Mouse (Mus musculus) heart, embryonic 13.5 days (tissue): ENCODE measurements around the gene Slc25a3. TPM values are rescaled to one million over a fixed set of nuclear protein-coding genes. Genes with fewer than 3 reads are reported as not detected.

Source experiments
- ATAC-seq: fragments of 200-750 bp; cut with Nextera tagmentation; 2 replicates; pipeline ENCODE4 v1.8.0; 2017; ENCODE audit warnings: moderate TSS enrichment; ENCODE audit not compliant: insufficient number of reproducible peaks, low FRiP score, low TSS enrichment; ENCODE audit errors: extremely low read depth
- H3K27ac ChIP-seq: fragments of 300-500 bp; sonication (generic); replicated peaks from 2 replicates; pipeline ENCODE4 v1.5.1; 2015; ENCODE audit warnings: moderate library complexity, mild to moderate bottlenecking, inconsistent platforms
- H3K27me3 ChIP-seq: fragments of 300-500 bp; sonication (generic); replicated peaks from 2 replicates; pipeline ENCODE4 v1.6.1; 2015; ENCODE audit warnings: mild to moderate bottlenecking, inconsistent platforms
- H3K36me3 ChIP-seq: fragments of 300-500 bp; sonication (generic); 2 replicates; pipeline ENCODE4 v1.6.1; 2015; ENCODE audit warnings: mild to moderate bottlenecking, inconsistent platforms
- H3K4me1 ChIP-seq: fragments of 300-500 bp; sonication (generic); 2 replicates; pipeline ENCODE4 v1.6.1; 2015; ENCODE audit warnings: inconsistent platforms
- H3K4me2 ChIP-seq: fragments of 300-500 bp; sonication (generic); 2 replicates; pipeline ENCODE4 v1.6.1; 2015; ENCODE audit warnings: inconsistent platforms, mild to moderate bottlenecking, moderate library complexity
- H3K4me3 ChIP-seq: fragments of 300-500 bp; sonication (generic); 2 replicates; pipeline ENCODE4 v1.5.1; 2015; ENCODE audit warnings: moderate library complexity, mild to moderate bottlenecking, inconsistent platforms
- H3K9ac ChIP-seq: fragments of 300-500 bp; sonication (generic); 2 replicates; pipeline ENCODE4 v1.6.1; 2015; ENCODE audit warnings: inconsistent platforms, mild to moderate bottlenecking, moderate library complexity
- H3K9me3 ChIP-seq: fragments of 300-500 bp; sonication (generic); 2 replicates; pipeline ENCODE4 v1.6.1; 2016; ENCODE audit warnings: inconsistent platforms
- WGBS: fragments of 180-500 bp; shearing (Covaris S2); methylation state at CpG from one replicate; pipeline ENCODE4 v1.1.7; 2015; ENCODE audit warnings: mixed read lengths; 5-methylcytosine and 5-hydroxymethylcytosine counted together
- polyA plus RNA-seq: library from polyadenylated mRNA; unstranded; fragments of >200 nt; fragmentation: Nextera tagmentation; extraction: Ambion mirVana; gene quantifications from 2 replicates; pipeline ENCODE4 v1.2.1, GENCODE M21; 2015

Slc25a3 gene
- polyA plus RNA-seq, 1 experiment from 2014 or later = 801 TPM

DNA sequence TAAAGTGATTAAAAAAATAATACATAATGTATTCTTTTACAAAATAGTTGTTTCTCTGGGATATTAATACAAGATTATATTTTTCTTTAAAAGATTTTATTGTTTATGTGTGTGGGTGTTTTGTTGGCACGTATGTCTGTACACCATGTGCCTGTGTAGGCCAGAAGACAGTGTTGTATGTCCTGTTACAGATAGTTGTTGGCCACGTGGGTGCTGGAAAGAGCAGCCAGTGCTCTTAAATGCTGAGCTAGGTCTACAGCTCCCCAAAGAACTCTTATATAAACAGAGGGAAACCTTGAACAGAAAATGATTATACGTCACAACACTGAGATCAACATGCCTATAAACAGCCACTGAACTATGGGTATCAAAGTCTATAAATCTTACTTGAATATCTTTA is 40.6 kb upstream of the Slc25a3 start:
- H3K27me3 ChIP-seq = no peaks in the 10 kb centered on the region
- 72% methylated on average over 3 of the region's 3 CpGs for WGBS

DNA sequence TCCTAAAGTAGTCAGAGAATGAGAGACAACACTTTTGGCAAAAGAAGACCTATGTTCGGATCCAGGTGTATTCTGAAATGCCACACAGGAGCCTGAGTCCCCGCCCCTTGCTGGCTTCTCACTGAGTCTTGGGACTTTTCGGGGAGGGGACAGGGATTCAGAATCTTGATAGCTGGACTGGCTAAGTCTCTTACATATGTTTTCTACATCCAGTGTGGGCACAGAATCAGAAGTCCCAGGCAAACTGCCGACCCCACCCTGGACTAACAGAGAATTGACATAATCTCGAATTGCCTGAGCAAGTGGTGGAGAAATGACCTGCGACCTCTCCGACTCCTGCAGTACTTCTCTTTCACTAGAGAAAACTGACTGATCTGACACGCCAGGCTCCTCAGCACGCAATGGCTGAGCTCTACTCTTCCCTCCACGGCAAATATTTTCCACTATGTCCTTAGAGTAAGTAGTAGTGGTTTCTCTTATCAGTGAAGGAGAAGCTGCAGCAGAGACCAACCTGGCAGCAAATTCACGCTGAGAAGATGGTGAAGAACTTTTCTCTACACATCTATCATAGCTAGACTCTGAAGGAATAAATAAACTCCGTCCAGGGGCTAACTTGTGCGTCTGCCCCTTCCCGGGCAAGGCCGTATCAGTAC is 38.8 kb upstream of the Slc25a3 start:
- Histone ChIP-seq H3K27ac (0 out of 2 replicates have a peak overlapping the region, but pooled peaks have one; percentile 33), H3K4me2 (no peak overlapping the region), H3K9me3 (no peaks in the 10 kb centered on the region), H3K4me3 (no peak overlapping the region), H3K36me3 (peaks cover 82% of the 10 kb centered on the region), H3K4me1 (peaks cover 27% of the 10 kb centered on the region), H3K9ac (no peak overlapping the region), H3K27me3 (no peaks in the 10 kb centered on the region)
- ATAC-seq = no peak
- WGBS = 84% methylated on average over 15 of the region's 15 CpGs

More for the DNA sequence above, 40.6 kb upstream of the Slc25a3 start:
- Histone ChIP-seq H3K9ac (no peak overlapping the region), H3K4me1 (peaks cover 41% of the 10 kb centered on the region), H3K36me3 (peaks cover 73% of the 10 kb centered on the region), H3K27ac (no peak overlapping the region), H3K4me3 (no peak overlapping the region), H3K9me3 (no peaks in the 10 kb centered on the region), H3K4me2 (no peak overlapping the region)
- no peak for ATAC-seq

GRCm38 (mm10) chr10:91162077-91162476 is 38.2 kb upstream of the Slc25a3 start:
- no peak overlapping the region for H3K9ac ChIP-seq
- no peaks in the 10 kb centered on the region for H3K27me3 ChIP-seq
- no peak overlapping the region for H3K27ac ChIP-seq
- H3K9me3 ChIP-seq = no peaks in the 10 kb centered on the region
- no peak for ATAC-seq
- WGBS = 64% methylated on average over 11 of the region's 11 CpGs
- H3K4me2 ChIP-seq = no peak overlapping the region
- H3K4me1 ChIP-seq = peaks cover 21% of the 10 kb centered on the region
- no peak overlapping the region for H3K4me3 ChIP-seq
- H3K36me3 ChIP-seq = peaks cover 87% of the 10 kb centered on the region

- WGBS = 87% methylated on average over 5 of the region's 5 CpGs
- Histone ChIP-seq H3K4me3 (no peak overlapping the region), H3K9me3 (no peaks in the 10 kb centered on the region), H3K4me1 (peaks cover 15% of the 10 kb centered on the region), H3K27me3 (no peaks in the 10 kb centered on the region), H3K36me3 (peaks cover 94% of the 10 kb centered on the region), H3K4me2 (no peak overlapping the region), H3K27ac (no peak overlapping the region), H3K9ac (no peak overlapping the region)
- ATAC-seq = no peak
These were observed 37.1 kb upstream of the Slc25a3 start for GRCm38 (mm10) chr10:91161006-91161405.

- ATAC-seq = no peak
- WGBS = 75% methylated on average over 8 of the region's 8 CpGs
These were observed 34.6 kb upstream of the Slc25a3 start for GRCm38 (mm10) chr10:91158442-91158841.

GRCm38 (mm10) chr10:91156338-91156737 is 32.5 kb upstream of the Slc25a3 start:
- 68% methylated on average over 6 of the region's 6 CpGs for WGBS
- Histone ChIP-seq H3K9me3 (no peaks in the 10 kb centered on the region), H3K9ac (no peak overlapping the region), H3K36me3 (peaks cover 97% of the 10 kb centered on the region), H3K4me3 (no peak overlapping the region), H3K27ac (0 out of 2 replicates have a peak overlapping the region, but pooled peaks have one; percentile 24), H3K27me3 (no peaks in the 10 kb centered on the region), H3K4me1 (peaks cover 13% of the 10 kb centered on the region), H3K4me2 (no peak overlapping the region)
- ATAC-seq = no peak

More at GRCm38 (mm10) chr10:91158442-91158841, 34.6 kb upstream of the Slc25a3 start:
- H3K4me1 ChIP-seq = peaks cover 13% of the 10 kb centered on the region
- no peak overlapping the region for H3K4me3 ChIP-seq
- no peaks in the 10 kb centered on the region for H3K27me3 ChIP-seq
- peaks cover 99% of the 10 kb centered on the region for H3K36me3 ChIP-seq
- 0 out of 2 replicates have a peak overlapping the region, but pooled peaks have one; percentile 10 for H3K9ac ChIP-seq
- no peak overlapping the region for H3K4me2 ChIP-seq
- H3K27ac ChIP-seq = 0 out of 2 replicates have a peak overlapping the region, but pooled peaks have one; percentile 24
- H3K9me3 ChIP-seq = no peaks in the 10 kb centered on the region

GRCm38 (mm10) chr10:91153894-91154503 is 30.1 kb upstream of the Slc25a3 start:
- Histone ChIP-seq H3K4me1 (peaks cover 13% of the 10 kb centered on the region), H3K36me3 (peaks cover 98% of the 10 kb centered on the region), H3K27me3 (no peaks in the 10 kb centered on the region), H3K4me3 (no peak overlapping the region), H3K27ac (no peak overlapping the region), H3K4me2 (no peak overlapping the region), H3K9me3 (no peaks in the 10 kb centered on the region), H3K9ac (no peak overlapping the region)
- ATAC-seq = no peak
- 85% methylated on average over 10 of the region's 10 CpGs for WGBS

- Histone ChIP-seq H3K27ac (no peak overlapping the region), H3K4me2 (no peak overlapping the region), H3K9me3 (no peaks in the 10 kb centered on the region), H3K27me3 (no peaks in the 10 kb centered on the region), H3K36me3 (peaks cover 50% of the 10 kb centered on the region), H3K4me1 (no peaks in the 10 kb centered on the region), H3K9ac (no peak overlapping the region), H3K4me3 (no peak overlapping the region)
- ATAC-seq = no peak
- WGBS = 93% methylated on average over 7 of the region's 7 CpGs
These were observed 21.6 kb upstream of the Slc25a3 start for GRCm38 (mm10) chr10:91145413-91145812.

DNA sequence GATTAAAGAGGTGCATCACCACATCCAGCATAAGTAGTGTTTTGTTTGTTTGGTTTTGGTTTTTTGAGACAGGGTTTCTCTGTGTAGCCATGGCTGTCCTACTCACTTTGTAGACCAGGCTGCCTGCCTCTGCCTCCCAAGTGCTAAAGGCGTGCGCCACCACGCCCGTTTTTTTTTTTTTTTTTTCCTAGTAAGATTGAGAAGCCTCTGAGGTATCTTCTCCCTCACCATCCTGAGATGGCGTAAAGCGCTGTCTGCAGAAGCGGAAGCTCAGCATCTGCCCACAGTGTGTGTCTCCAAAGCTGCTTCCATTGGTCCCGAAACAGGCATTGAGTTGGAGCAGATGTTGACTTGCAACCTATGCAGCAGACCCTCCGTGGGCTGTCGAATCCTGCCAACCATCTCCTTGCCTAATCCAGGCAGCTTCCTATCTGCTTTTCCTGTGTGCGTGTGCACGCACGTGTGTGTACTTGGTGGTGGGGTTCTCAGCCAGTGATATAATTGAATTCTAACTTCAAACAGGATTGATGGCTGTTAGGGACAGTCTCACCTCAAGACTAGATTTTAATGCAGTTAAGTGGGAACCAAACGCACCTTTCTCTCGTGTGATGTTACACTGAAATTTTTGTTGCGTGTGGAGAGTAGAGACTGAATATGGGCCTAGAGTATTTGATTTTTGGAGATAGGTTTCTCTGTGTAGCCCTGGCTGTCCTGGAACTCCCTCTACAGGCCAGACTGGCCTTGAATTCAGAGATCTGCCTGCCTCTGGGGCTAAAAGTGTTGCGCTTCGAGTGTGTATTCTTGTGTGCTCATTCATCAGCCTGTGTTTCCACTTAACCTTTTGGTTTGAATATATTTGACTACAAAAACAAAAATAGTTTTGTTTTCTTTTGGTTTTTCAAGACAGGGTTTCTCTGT is 19.7 kb upstream of the Slc25a3 start:
- Histone ChIP-seq H3K9me3 (no peaks in the 10 kb centered on the region), H3K36me3 (peaks cover 32% of the 10 kb centered on the region), H3K4me1 (peaks cover 11% of the 10 kb centered on the region), H3K4me2 (no peak overlapping the region), H3K27me3 (no peaks in the 10 kb centered on the region), H3K9ac (no peak overlapping the region), H3K4me3 (no peak overlapping the region), H3K27ac (no peak overlapping the region)
- 68% methylated on average over 18 of the region's 18 CpGs for WGBS
- no peak for ATAC-seq

GRCm38 (mm10) chr10:91142654-91143191 is 18.9 kb upstream of the Slc25a3 start:
- no peak overlapping the region for H3K4me2 ChIP-seq
- no peaks in the 10 kb centered on the region for H3K27me3 ChIP-seq
- peaks cover 14% of the 10 kb centered on the region for H3K4me1 ChIP-seq
- H3K4me3 ChIP-seq = no peak overlapping the region
- no peak for ATAC-seq
- WGBS = 71% methylated on average over 10 of the region's 10 CpGs
- peaks cover 28% of the 10 kb centered on the region for H3K36me3 ChIP-seq
- no peak overlapping the region for H3K27ac ChIP-seq
- no peak overlapping the region for H3K9ac ChIP-seq
- no peaks in the 10 kb centered on the region for H3K9me3 ChIP-seq

- Histone ChIP-seq H3K27ac (no peak overlapping the region), H3K4me1 (peaks cover 14% of the 10 kb centered on the region), H3K9me3 (no peaks in the 10 kb centered on the region), H3K36me3 (peaks cover 18% of the 10 kb centered on the region), H3K9ac (no peak overlapping the region), H3K4me3 (no peak overlapping the region), H3K27me3 (no peaks in the 10 kb centered on the region), H3K4me2 (no peak overlapping the region)
- ATAC-seq = no peak
- 22% methylated on average over 2 of the region's 2 CpGs for WGBS
These were observed 17.7 kb upstream of the Slc25a3 start for GRCm38 (mm10) chr10:91141564-91141963.
